Mouse (Mus musculus) MEL (cell line): ENCODE results near the gene Sec24d. TPM values are rescaled to one million over a fixed set of nuclear protein-coding genes. Genes with fewer than 3 reads are reported as not detected.

Source experiments
- DNase-seq: peaks from one replicate; pipeline ENCODE4 v3.0.0; 2011; ENCODE audit warnings: low read depth, low spot score
- H3K27ac ChIP-seq: 2 replicates; pipeline ENCODE4 v1.5.1; 2012; ENCODE audit warnings: low read depth, mild to moderate bottlenecking, control low read depth, low read length, moderate library complexity; ENCODE audit not compliant: control insufficient read depth
- H3K27me3 ChIP-seq, 2 experiments: fragments of 150-350 bp in 1 of 2; sonication (generic) in 1 of 2; 2 replicates each; pipeline ENCODE4 v1.6.1; 2012; ENCODE audit warnings: low read length in 2 of 2, mild to moderate bottlenecking in 2 of 2, improper control_type of control experiment in 1 of 2, moderate library complexity in 1 of 2; ENCODE audit not compliant: insufficient read depth in 2 of 2, control insufficient read depth in 1 of 2
- H3K36me3 ChIP-seq, 2 experiments: 2 replicates each; pipeline ENCODE4 v1.6.1; 2012 to 2014; ENCODE audit warnings: low read length in 2 of 2, improper control_type of control experiment in 1 of 2, inconsistent platforms in 1 of 2, mild to moderate bottlenecking in 1 of 2; ENCODE audit not compliant: insufficient read depth in 2 of 2, control insufficient read depth in 1 of 2
- H3K4me1 ChIP-seq, 2 experiments: fragments of 150-350 bp in 1 of 2; sonication (generic) in 1 of 2; 2 replicates each; pipeline ENCODE4 v1.6.1; 2012; ENCODE audit warnings: low read length in 2 of 2, improper control_type of control experiment in 1 of 2, mild to moderate bottlenecking in 1 of 2; ENCODE audit not compliant: insufficient read depth in 2 of 2, control insufficient read depth in 1 of 2
- H3K4me3 ChIP-seq, 2 experiments: fragments of 150-350 bp in 1 of 2; sonication (generic) in 1 of 2; 2 replicates each; pipeline ENCODE4 v1.5.1; 2012; ENCODE audit warnings: low read depth in 2 of 2, low read length in 2 of 2, mild to moderate bottlenecking in 2 of 2, moderate library complexity in 2 of 2, control low read depth in 1 of 2, improper control_type of control experiment in 1 of 2; ENCODE audit not compliant: control insufficient read depth in 1 of 2, insufficient read depth in 1 of 2
- H3K79me2 ChIP-seq: 2 replicates; pipeline ENCODE4 v1.6.1; 2012; ENCODE audit warnings: mild to moderate bottlenecking, low read length, moderate library complexity; ENCODE audit not compliant: control insufficient read depth, poor library complexity, insufficient read depth
- H3K9ac ChIP-seq: 2 replicates; pipeline ENCODE4 v1.6.1; 2012; ENCODE audit warnings: low read depth, mild to moderate bottlenecking, control low read depth, low read length, moderate library complexity; ENCODE audit not compliant: control insufficient read depth, poor library complexity, severe bottlenecking
- H3K9me3 ChIP-seq: fragments of 150-350 bp; sonication (generic); replicated peaks from 2 replicates; pipeline ENCODE4 v1.6.1; 2012; ENCODE audit warnings: mild to moderate bottlenecking, low read length, improper control_type of control experiment, moderate library complexity; ENCODE audit not compliant: insufficient read depth
- CHD1 ChIP-seq: IDR thresholded peaks from 2 replicates; pipeline ENCODE4 v1.6.1; 2012; ENCODE audit warnings: low read depth, mild to moderate bottlenecking, inconsistent platforms, low read length, improper control_type of control experiment
- CHD2 ChIP-seq: IDR thresholded peaks from 2 replicates; pipeline ENCODE4 v1.6.1; 2011; ENCODE audit warnings: low read length, improper control_type of control experiment
- CTCF ChIP-seq, 3 experiments: IDR thresholded peaks in 2 of 3; conservative IDR thresholded peaks in 1 of 3; 2 replicates each; pipeline ENCODE4 v1.5.1; 2011 to 2012; ENCODE audit warnings: low read length in 3 of 3, low read depth in 2 of 3, mild to moderate bottlenecking in 2 of 3, improper control_type of control experiment in 1 of 3, inconsistent platforms in 1 of 3, mixed read lengths in 1 of 3, moderate library complexity in 1 of 3; ENCODE audit not compliant: control insufficient read depth in 1 of 3, insufficient read depth in 1 of 3, poor library complexity in 1 of 3, severe bottlenecking in 1 of 3
- ELF1 ChIP-seq: IDR thresholded peaks from 2 replicates; pipeline ENCODE4 v1.6.1; 2014; ENCODE audit warnings: low read depth, mild to moderate bottlenecking, inconsistent platforms, low read length, improper control_type of control experiment, moderate library complexity
- EP300 ChIP-seq, 2 experiments: IDR thresholded peaks; 2 replicates each; pipeline ENCODE4 v1.6.1; 2011; ENCODE audit warnings: improper control_type of control experiment in 2 of 2, low read length in 2 of 2, low read depth in 1 of 2, mild to moderate bottlenecking in 1 of 2
- GATA1 ChIP-seq: IDR thresholded peaks from 2 replicates; pipeline ENCODE4 v1.6.1; 2011; ENCODE audit warnings: low read depth, low read length, improper control_type of control experiment
- JUND ChIP-seq: IDR thresholded peaks from 2 replicates; pipeline ENCODE4 v1.6.1; 2011; ENCODE audit warnings: low read depth, mild to moderate bottlenecking, improper control_type of control experiment, low read length
- MAX ChIP-seq: IDR thresholded peaks from 2 replicates; pipeline ENCODE4 v1.6.1; 2011; ENCODE audit warnings: low read length, improper control_type of control experiment
- MEF2A ChIP-seq: IDR thresholded peaks from 2 replicates; pipeline ENCODE4 v1.6.1; 2014; ENCODE audit warnings: low read depth, mild to moderate bottlenecking, inconsistent platforms, low read length, improper control_type of control experiment; ENCODE audit not compliant: poor library complexity, insufficient replicate concordance, severe bottlenecking; ENCODE audit errors: extremely low read depth
- MYC ChIP-seq: IDR thresholded peaks from 2 replicates; pipeline ENCODE4 v1.6.1; 2011; ENCODE audit warnings: low read depth, mild to moderate bottlenecking, low read length, improper control_type of control experiment, moderate library complexity
- NRF1 ChIP-seq: IDR thresholded peaks from 2 replicates; pipeline ENCODE4 v1.6.1; 2014; ENCODE audit warnings: low read depth, mild to moderate bottlenecking, inconsistent platforms, low read length, improper control_type of control experiment, moderate library complexity; ENCODE audit not compliant: poor library complexity, insufficient read depth, severe bottlenecking
- POLR2AphosphoS2 ChIP-seq: IDR thresholded peaks from 2 replicates; pipeline ENCODE4 v1.6.1; 2011; ENCODE audit warnings: low read length, improper control_type of control experiment
- RAD21 ChIP-seq: IDR thresholded peaks from 2 replicates; pipeline ENCODE4 v1.6.1; 2011; ENCODE audit warnings: mild to moderate bottlenecking, low read depth, low read length, improper control_type of control experiment
- RCOR1 ChIP-seq: IDR thresholded peaks from 2 replicates; pipeline ENCODE4 v1.6.1; 2012; ENCODE audit warnings: low read depth, mild to moderate bottlenecking, inconsistent platforms, low read length, improper control_type of control experiment
- SMC3 ChIP-seq: IDR thresholded peaks from 2 replicates; pipeline ENCODE4 v1.6.1; 2011; ENCODE audit warnings: low read depth, low read length, improper control_type of control experiment
- TCF12 ChIP-seq: IDR thresholded peaks from 2 replicates; pipeline ENCODE4 v1.6.1; 2014; ENCODE audit warnings: low read depth, mild to moderate bottlenecking, inconsistent platforms, low read length, improper control_type of control experiment, moderate library complexity
- UBTF ChIP-seq: IDR thresholded peaks from 2 replicates; pipeline ENCODE4 v1.6.1; 2012; ENCODE audit warnings: low read depth, mild to moderate bottlenecking, inconsistent platforms, low read length, improper control_type of control experiment, moderate library complexity, borderline replicate concordance; ENCODE audit not compliant: insufficient read depth
- USF2 ChIP-seq, 2 experiments: IDR thresholded peaks; 2 replicates each; pipeline ENCODE4 v1.6.1; 2011 to 2012; ENCODE audit warnings: improper control_type of control experiment in 2 of 2, low read length in 2 of 2, borderline replicate concordance in 1 of 2, inconsistent platforms in 1 of 2, low read depth in 1 of 2, mild to moderate bottlenecking in 1 of 2; ENCODE audit not compliant: insufficient read depth in 1 of 2
- ZKSCAN1 ChIP-seq: IDR thresholded peaks from 2 replicates; pipeline ENCODE4 v1.6.1; 2012; ENCODE audit warnings: low read depth, mild to moderate bottlenecking, inconsistent platforms, low read length, improper control_type of control experiment, moderate library complexity
- ZMIZ1 ChIP-seq: IDR thresholded peaks from 2 replicates; pipeline ENCODE4 v1.6.1; 2012; ENCODE audit warnings: low read depth, mild to moderate bottlenecking, inconsistent platforms, low read length, improper control_type of control experiment, moderate library complexity
- polyA plus RNA-seq, 2 experiments: library from polyadenylated mRNA; stranded (reverse) in 1 of 2; unstranded in 1 of 2; fragments of >175 nt in 1 of 2; fragments of >200 nt in 1 of 2; gene quantifications; 2 replicates each; pipeline versions ENCODE4 v1.2.1 to v1.2.4; 2012; ENCODE audit warnings: low replicate concordance in 2 of 2, low read depth in 1 of 2; ENCODE audit not compliant: insufficient read length in 2 of 2, insufficient read depth in 1 of 2, missing spikeins in 1 of 2
- total RNA-seq: library from RNA; depleted of rRNA; stranded (reverse); fragments of 300-350 nt; gene quantifications from 2 replicates; pipeline ENCODE4 v1.2.3, GENCODE M21; 2012

Sec24d gene
- total and polyA plus RNA-seq, 3 experiments, result 10.3 to 23.9 TPM; not detected in 1

GRCm38 (mm10) chr3:123397562-123398481 is 130.6 kb downstream of the Sec24d start:
- DNase-seq, result no peak
- no peak overlapping the region for H3K27ac ChIP-seq
- H3K4me1 ChIP-seq, result no peaks in the 10 kb centered on the region
- no peaks in the 10 kb centered on the region for H3K36me3 ChIP-seq
- no peak overlapping the region for H3K9ac ChIP-seq
- H3K27me3 ChIP-seq, result peaks cover 4 to 8% of the 10 kb centered on the region in 2 experiments; a peak in 3 of 4 replicates
- H3K79me2 ChIP-seq, result no peaks in the 10 kb centered on the region
- no peaks in the 10 kb centered on the region for H3K9me3 ChIP-seq
- no peak overlapping the region for H3K4me3 ChIP-seq
- TF ChIP-seq JUND, result no peak
- TF ChIP-seq CHD1, result no peak
- no peak for TF ChIP-seq MAX
- no peak for TF ChIP-seq SMC3
- no peak for TF ChIP-seq POLR2AphosphoS2
- TF ChIP-seq UBTF, result no peak
- TF ChIP-seq CHD2, result no peak
- no peak for TF ChIP-seq USF2 (IDR thresholded peaks at IDR 0.05; ENCODE audit: borderline replicate concordance in 1 of 2, insufficient read depth in 1 of 2, low read depth in 1 of 2, low read length in 2 of 2)
- TF ChIP-seq ZKSCAN1, result no peak
- TF ChIP-seq ZMIZ1, result no peak
- TF ChIP-seq RCOR1, result no peak
- TF ChIP-seq ELF1, result no peak
- no peak for TF ChIP-seq TCF12

GRCm38 (mm10) chr3:123404945-123405344 is 137.7 kb downstream of the Sec24d start:
- Histone ChIP-seq H3K4me1 (peaks cover 0 to 4% of the 10 kb centered on the region in 2 experiments; a peak in 1 of 4 replicates), H3K27ac (no peak overlapping the region), H3K9me3 (no peaks in the 10 kb centered on the region), H3K27me3 (peaks cover 4 to 6% of the 10 kb centered on the region in 2 experiments; a peak in 3 of 4 replicates), H3K9ac (no peak overlapping the region), H3K79me2 (no peaks in the 10 kb centered on the region), H3K36me3 (no peaks in the 10 kb centered on the region), H3K4me3 (no peak overlapping the region)
- TF ChIP-seq MEF2A (no peak), GATA1 (peak; percentile 36; the same call in 1 of the 2 replicates), RAD21 (no peak), MYC (no peak), CTCF (IDR thresholded peaks at IDR 0.05 in 2 of 3, conservative IDR thresholded peaks at IDR 0.05 in 1 of 3; ENCODE audit: control insufficient read depth in 1 of 3, insufficient read depth in 1 of 3, low read depth in 2 of 3, low read length in 3 of 3, poor library complexity in 1 of 3, severe bottlenecking in 1 of 3) (no peak), TCF12 (peak; percentile 20; the same call in 1 of the 2 replicates), EP300 (IDR thresholded peaks at IDR 0.05; ENCODE audit: low read depth in 1 of 2, low read length in 2 of 2) (peak; percentile 19 to 46; a peak in 2 of 4 replicates), NRF1 (no peak)
- peak; percentile 19 for DNase-seq
